Mouse (Mus musculus): Measurements from ENCODE around the gene Slc26a9.
"Not testable (repeated sequence)": the region's sequence is repeated elsewhere in the genome, so short reads cannot be mapped to it uniquely, and the experiment has no call there.

The Slc26a9 gene

GRCm38 (mm10) chr1:131765357-131766001, 21.7 kb downstream of the Slc26a9 start:
- peak; percentile 70 to 75 for DNase-seq (ENCODE audit: low spot score in 2 of 2)

GRCm38 (mm10) chr1:131769296-131769695, 25.5 kb downstream of the Slc26a9 start:
- no peak for DNase-seq (ENCODE audit: low spot score in 2 of 2)

- peak; percentile 39 to 60 for DNase-seq (ENCODE audit: low spot score in 2 of 2)
These were observed 26.8 kb downstream of the Slc26a9 start for GRCm38 (mm10) chr1:131770656-131771055.

GRCm38 (mm10) chr1:131771440-131771839, 27.6 kb downstream of the Slc26a9 start:
- no peak for DNase-seq (ENCODE audit: low spot score in 2 of 2)

- DNase-seq (ENCODE audit: low spot score in 2 of 2): no peak
These were observed 50.8 kb downstream of the Slc26a9 start for GRCm38 (mm10) chr1:131794591-131794990.

- DNase-seq (ENCODE audit: low spot score in 2 of 2): no peak
These were observed 51.3 kb downstream of the Slc26a9 start for GRCm38 (mm10) chr1:131795171-131795570.

- no peak for DNase-seq (ENCODE audit: low spot score in 2 of 2)
These were observed 53.5 kb downstream of the Slc26a9 start, which contains the start of gene Pm20d1 for GRCm38 (mm10) chr1:131797202-131797909. Pm20d1 (plus strand) TSS chr1:131797381.

- DNase-seq (ENCODE audit: low spot score in 2 of 2): no peak
These were observed 56.2 kb downstream of the Slc26a9 start for GRCm38 (mm10) chr1:131800001-131800400.

GRCm38 (mm10) chr1:131801071-131801470, 57.2 kb downstream of the Slc26a9 start:
- no peak for DNase-seq (ENCODE audit: low spot score in 2 of 2)

- DNase-seq (ENCODE audit: low spot score in 2 of 2): no peak
These were observed 58.8 kb downstream of the Slc26a9 start for GRCm38 (mm10) chr1:131802652-131803051.

- DNase-seq (ENCODE audit: low spot score in 2 of 2): no peak
These were observed 60.3 kb downstream of the Slc26a9 start for GRCm38 (mm10) chr1:131804166-131804565.

- DNase-seq (ENCODE audit: low spot score in 2 of 2): no peak
These were observed 65.2 kb downstream of the Slc26a9 start for GRCm38 (mm10) chr1:131808986-131809385.

GRCm38 (mm10) chr1:131809651-131810050, 65.8 kb downstream of the Slc26a9 start:
- no peak for DNase-seq (ENCODE audit: low spot score in 2 of 2)

GRCm38 (mm10) chr1:131811393-131811792, 67.6 kb downstream of the Slc26a9 start:
- no peak for DNase-seq (ENCODE audit: low spot score in 2 of 2)

GRCm38 (mm10) chr1:131812006-131812405, 68.2 kb downstream of the Slc26a9 start:
- no peak for DNase-seq (ENCODE audit: low spot score in 2 of 2)

GRCm38 (mm10) chr1:131812631-131813295, 68.9 kb downstream of the Slc26a9 start:
- no peak for DNase-seq (ENCODE audit: low spot score in 2 of 2)

- DNase-seq (ENCODE audit: low spot score in 2 of 2): no peak
These were observed 69.9 kb downstream of the Slc26a9 start for GRCm38 (mm10) chr1:131813731-131814130.

GRCm38 (mm10) chr1:131814191-131814590, 70.4 kb downstream of the Slc26a9 start:
- no peak for DNase-seq (ENCODE audit: low spot score in 2 of 2)

GRCm38 (mm10) chr1:131816886-131817285, 73.1 kb downstream of the Slc26a9 start:
- DNase-seq (ENCODE audit: low spot score in 2 of 2): no peak

GRCm38 (mm10) chr1:131820353-131820752, 76.5 kb downstream of the Slc26a9 start:
- DNase-seq (ENCODE audit: low spot score in 2 of 2): not testable (repeated sequence)

- no peak for DNase-seq (ENCODE audit: low spot score in 2 of 2)
These were observed 77.1 kb downstream of the Slc26a9 start for GRCm38 (mm10) chr1:131820887-131821328.
